Mouse (Mus musculus) heart, postnatal 25 days (tissue): ENCODE results near the gene Gas7. TPM values are rescaled to one million over a fixed set of nuclear protein-coding genes. Genes with fewer than 3 reads are reported as not detected.

Experiments
- DNase-seq: peaks from one replicate; pipeline ENCODE4 v3.0.0; 2022; ENCODE audit warnings: low spot score
- intact Hi-C: fragments of 180-260 bp; cut with DNase I; formaldehyde crosslinking; loops from one replicate; pipeline ENCODE4 v1.15.1; 2025
- total RNA-seq, 2 experiments: library from RNA; stranded (reverse); gene quantifications; 2 replicates each; pipeline ENCODE4 v1.2.3; 2021

Gene Gas7
- total RNA-seq, 2 experiments from 2014 or later, result 11.0 to 12.5 TPM

DNA sequence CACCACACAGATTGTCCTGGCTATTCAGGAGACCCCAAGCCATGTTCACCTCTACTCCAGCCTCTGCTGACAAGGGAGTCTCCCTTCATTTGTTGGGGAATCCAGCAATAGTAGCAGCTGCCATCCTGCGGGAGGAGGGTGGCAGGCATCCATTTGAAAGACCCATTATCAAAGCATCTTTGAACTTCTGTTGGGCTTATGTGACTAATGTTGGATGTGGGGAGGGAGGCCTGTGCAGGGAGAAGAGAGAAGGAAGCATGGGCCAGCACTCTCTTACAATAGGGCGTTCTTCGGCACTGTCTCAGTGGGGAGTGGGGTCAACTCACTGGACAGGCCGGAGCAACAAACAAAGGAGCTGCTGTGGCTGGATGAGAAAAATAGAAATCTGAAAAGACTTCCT is 110.3 kb downstream of the Gas7 start:
- intact Hi-C loops, result no loop called here
- no peak for DNase-seq

GRCm38 (mm10) chr11:67566704-67567103 is 111.5 kb downstream of the Gas7 start:
- intact Hi-C loops, result no loop called here
- no peak for DNase-seq

GRCm38 (mm10) chr11:67567184-67567583 is 111.9 kb downstream of the Gas7 start:
- intact Hi-C loops, result no loop called here
- DNase-seq, result no peak

GRCm38 (mm10) chr11:67567991-67568390 is 112.8 kb downstream of the Gas7 start:
- intact Hi-C loops, result no loop called here
- DNase-seq, result no peak

- intact Hi-C loops, result no loop called here
- no peak for DNase-seq
These were observed 113.6 kb downstream of the Gas7 start for GRCm38 (mm10) chr11:67568815-67569214.

DNA sequence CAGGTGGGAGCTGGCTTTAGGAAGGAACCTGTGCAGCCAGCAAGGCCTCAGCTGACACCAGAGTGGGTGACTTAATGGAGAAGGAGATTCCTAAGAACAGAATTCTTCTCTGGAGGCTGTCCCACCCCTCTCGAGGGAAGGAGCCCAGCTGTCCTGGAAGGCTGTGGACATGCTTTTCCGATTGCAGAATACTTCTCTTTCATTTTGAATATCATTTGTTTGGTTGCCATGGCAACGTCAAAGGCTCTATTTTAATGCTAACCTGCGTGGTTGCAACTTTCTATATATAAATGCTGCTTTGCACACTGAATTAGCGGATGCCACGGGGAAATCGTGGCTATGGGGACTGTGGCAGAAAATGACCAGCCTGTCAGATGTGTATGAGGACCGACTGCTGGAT is 115.7 kb downstream of the Gas7 start:
- intact Hi-C loops, result no loop called here
- peak; percentile 45 for DNase-seq

DNA sequence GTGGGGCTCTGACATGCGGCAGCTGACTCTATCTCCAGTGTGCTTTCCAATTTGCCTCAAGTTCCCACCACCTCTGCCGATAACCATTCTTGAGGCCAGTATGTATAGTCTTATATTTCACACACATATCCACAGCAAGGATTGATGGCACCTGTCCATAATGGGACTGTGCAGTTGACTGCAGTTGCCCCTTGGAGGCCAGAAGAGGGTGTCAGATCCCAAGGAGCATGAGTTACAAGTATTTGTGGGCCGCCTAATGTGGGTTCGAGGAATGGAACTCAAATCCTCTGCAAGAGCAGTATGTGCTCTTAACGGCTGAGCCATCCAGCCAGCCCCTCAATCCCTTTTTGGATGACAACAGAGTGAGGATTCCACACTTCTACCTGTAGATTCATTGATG is 119.1 kb downstream of the Gas7 start:
- DNase-seq, result no peak
- intact Hi-C loops, result no loop called here

- DNase-seq, result no peak
- intact Hi-C loops, result no loop called here
These were observed 122.2 kb downstream of the Gas7 start for GRCm38 (mm10) chr11:67577472-67577871.

DNA sequence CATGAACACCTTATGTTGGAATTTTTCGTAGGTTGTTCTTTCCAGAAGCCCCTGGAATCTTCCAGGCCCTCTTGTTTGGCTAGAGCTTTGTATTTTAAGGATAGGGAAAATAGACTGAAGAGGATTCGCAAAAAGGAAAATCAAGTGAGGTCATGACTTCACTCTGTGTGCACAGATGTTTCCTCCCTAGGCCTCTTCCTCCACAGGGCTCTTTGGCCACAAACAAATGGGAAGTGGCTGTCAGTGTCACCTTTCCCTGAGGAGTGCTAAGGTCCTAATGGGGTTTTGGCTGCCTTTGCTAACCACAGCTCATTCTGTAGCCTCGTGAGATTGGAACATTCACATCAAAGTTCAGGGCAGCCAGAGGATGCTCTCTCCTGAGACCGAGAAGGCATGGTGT is 122.8 kb downstream of the Gas7 start:
- no peak for DNase-seq
- intact Hi-C loops, result no loop called here

DNA sequence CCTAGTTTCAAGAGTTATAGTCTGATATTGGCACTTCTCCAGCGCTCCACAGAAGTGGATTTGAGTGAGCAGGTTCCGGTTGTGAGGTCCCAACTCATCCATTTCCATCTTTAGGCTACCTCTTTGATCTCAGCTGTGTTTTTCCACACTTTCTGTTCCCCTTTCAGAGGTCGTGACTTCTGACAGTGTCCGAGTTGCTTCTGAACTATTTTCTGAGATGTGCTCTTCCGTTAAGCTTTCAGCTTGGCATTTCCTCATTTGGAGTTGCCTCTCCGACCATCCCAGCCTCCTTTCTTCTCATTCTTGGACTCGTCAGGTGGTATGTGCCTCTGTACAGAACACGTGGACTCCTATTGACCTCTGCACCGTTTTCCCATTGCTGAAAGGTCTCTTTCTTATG is 123.9 kb downstream of the Gas7 start:
- intact Hi-C loops, result no loop called here
- no peak for DNase-seq

- peak; percentile 54 for DNase-seq
These were observed 126.3 kb downstream of the Gas7 start for GRCm38 (mm10) chr11:67581549-67581948.

DNA sequence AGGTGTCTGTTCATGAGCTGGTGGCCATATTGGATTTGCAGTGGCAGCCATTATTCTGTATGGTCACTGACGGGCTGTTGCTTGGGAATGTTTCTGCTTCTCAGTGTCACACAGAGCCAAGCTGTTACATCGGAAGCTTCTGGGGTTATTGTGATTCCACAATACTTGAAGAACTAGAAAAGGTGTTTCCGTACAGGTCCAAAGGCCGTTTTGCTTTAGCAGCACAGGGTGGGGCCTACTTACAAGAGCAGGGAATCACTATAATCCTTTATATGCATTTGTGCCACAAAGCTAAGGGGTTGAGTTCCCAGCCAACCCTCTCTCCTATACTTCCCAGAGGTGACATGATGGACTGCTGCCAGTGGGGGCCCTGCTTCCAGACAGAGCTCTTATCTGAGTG is 127.3 kb downstream of the Gas7 start:
- intact Hi-C loops, result no loop called here
- DNase-seq, result no peak

More at GRCm38 (mm10) chr11:67581549-67581948, 126.3 kb downstream of the Gas7 start:
- intact Hi-C loops, result no loop called here

GRCm38 (mm10) chr11:67585016-67585415 is 129.8 kb downstream of the Gas7 start:
- intact Hi-C loops, result no loop called here
- no peak for DNase-seq

DNA sequence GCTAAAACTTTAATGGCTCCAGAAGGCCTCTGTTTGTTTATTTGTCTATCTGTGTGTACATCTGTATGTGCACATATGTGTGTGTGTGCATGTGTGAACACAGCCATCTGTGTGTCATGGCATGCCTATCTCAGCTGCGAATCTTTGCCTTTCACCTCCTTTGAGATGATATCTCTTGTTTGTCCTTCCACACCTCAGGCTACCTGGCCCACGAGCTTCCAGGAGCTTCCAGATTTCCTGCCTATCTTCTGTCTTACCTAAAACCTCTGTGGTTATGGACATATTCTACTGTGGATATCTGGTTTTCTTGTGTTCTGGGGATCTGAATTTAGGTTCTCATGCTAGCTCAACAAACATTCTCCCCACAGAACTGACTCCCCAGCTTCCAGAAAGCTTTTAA is 130.4 kb downstream of the Gas7 start:
- intact Hi-C loops, result no loop called here
- DNase-seq, result no peak

DNA sequence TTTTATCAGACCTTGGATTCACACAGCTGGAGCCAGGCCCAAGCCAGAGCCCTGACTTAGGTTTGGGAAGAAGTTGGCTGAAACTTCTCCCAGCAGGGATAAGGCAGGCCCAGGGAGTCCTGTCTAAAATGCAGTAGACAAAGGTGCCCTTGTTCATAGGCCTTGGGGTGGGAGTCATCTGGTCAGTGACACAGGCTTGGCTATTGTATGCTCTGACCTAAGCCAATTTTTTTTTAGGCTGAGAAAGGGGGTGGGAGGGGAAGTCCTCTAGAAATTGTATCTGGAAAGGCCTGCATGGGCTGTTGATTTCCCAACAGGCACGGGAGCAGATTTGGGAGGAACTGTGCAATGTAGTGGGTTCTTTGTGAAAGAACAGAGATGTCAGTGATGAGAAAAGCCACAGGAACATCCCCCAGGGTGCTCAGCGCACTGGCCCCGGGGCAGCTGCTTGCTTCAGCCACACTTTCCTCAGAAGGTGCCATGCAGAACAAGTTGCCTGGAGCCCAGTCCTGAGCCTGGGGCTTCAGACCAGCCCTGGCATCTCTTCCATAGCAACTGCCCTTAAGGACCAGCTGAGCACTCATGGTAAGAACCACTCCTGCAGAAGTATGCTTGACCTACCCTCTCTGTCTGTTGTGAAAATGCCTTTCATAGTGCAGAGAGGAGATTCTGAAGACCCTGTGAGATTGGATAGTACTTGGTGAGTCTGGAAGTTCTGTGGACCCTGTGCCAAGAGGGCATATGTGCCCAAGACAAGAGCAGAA is 131.2 kb downstream of the Gas7 start:
- intact Hi-C loops, result no loop called here
- peak; percentile 66 for DNase-seq

DNA sequence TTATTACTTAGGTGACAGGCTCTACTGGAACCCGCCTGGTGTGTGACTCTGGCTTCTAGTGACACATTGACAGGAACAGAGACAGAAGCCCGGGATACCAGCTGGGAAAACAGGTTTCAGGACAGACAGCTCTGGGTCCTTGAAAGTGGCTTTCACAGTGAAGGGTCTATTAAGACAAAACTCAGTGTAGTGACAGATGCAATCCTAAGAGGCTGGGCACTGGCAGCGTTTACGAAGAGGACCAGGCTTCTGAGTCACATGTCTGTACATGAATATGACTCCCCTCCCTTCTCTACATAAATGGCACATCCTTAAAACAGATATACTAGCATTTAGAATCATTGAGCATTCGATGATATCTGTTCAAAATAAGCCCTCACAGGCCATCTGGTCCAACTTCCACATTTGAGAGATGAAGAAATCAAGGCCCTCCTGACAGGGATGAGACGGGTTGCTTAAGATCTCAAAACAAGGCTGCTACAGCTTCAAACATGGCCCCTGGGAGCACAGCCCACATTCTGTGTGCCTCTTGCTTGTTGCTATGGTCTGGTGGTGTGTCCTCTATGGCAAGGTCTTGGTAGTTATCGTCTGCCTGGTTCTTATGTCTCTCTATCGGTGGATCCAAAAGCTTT is 133.1 kb downstream of the Gas7 start:
- no peak for DNase-seq
- intact Hi-C loops, result no loop called here

- peak; percentile 55 for DNase-seq
- intact Hi-C loops, result no loop called here
These were observed 133.6 kb downstream of the Gas7 start for GRCm38 (mm10) chr11:67588828-67589314.

GRCm38 (mm10) chr11:67596233-67596632 is 141.0 kb downstream of the Gas7 start:
- intact Hi-C loops, result no loop called here
- no peak for DNase-seq

DNA sequence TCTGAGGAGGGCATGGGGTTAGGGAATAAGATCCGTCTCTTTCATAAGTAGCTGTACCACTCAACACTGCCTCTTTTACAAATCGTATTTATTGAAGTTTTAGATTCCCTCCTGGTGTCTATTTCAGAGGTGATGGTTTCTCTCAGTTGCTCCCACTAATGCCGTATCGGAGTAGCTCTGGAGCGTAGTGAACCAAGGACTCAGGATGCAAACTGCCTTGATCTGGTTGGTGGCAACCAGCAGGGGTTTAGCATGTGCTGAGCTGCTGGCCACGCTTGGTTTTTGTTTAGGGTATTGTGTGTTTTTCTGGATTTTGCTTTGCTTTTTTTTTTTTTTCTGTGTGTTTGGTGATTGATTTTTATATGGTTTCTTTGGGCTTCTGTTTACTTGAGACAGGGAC is 141.6 kb downstream of the Gas7 start:
- intact Hi-C loops, result no loop called here
- DNase-seq, result no peak

DNA sequence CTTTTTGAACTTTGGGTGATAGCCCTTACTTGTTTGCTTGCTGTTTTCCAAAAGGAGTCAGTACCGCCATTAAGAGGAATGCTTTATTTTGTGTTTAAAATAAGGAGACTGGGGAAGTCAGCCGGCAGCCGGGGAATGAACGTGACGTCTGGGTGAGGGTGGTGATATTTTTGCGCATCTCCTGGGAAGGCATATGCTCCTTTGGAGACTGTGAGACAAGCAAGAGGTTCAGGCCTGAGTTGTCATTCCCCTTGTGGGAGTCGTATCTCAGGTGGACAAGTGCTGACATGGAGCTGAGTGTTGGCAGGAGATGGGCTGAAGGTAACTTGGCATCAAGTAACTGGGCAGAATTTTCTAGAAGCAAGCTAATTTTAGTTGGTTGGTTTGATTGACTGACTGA is 142.2 kb downstream of the Gas7 start:
- intact Hi-C loops, result no loop called here
- no peak for DNase-seq

GRCm38 (mm10) chr11:67599141-67599540 is 143.9 kb downstream of the Gas7 start:
- intact Hi-C loops, result no loop called here
- DNase-seq, result no peak
